In genomic region chr16:38632147-38632546, GRCm38 (mm10) we compare ENCODE assay signal across 8 mouse cellular contexts.
DNase-seq lines count a peak whose midpoint lies in the region; ATAC-seq and TF ChIP-seq lines count a peak whose summit lies in the region.

No protein-coding gene starts in this region.

- no peaks in the 10 kb centered on the region for H3K4me1 ChIP-seq in intestine, postnatal 0 days (replicated peaks; ENCODE audit: control insufficient read depth, insufficient read depth, low read length)
- no peaks in the 10 kb centered on the region for H3K4me1 ChIP-seq in intestine, embryonic 15.5 days (replicated peaks)
- H3K4me1 ChIP-seq in ES-E14 (ENCODE audit: control insufficient read depth in 2 of 2, insufficient read depth in 2 of 2, low read length in 2 of 2, poor library complexity in 1 of 2), result peaks cover 0 to 5% of the 10 kb centered on the region in 2 experiments; a peak in 1 of 4 replicates

- H3K4me2 ChIP-seq in intestine, postnatal 0 days (replicated peaks; ENCODE audit: low read depth), result no peak overlapping the region
- H3K4me2 ChIP-seq in intestine, embryonic 15.5 days (replicated peaks), result no peak overlapping the region

- H3K9ac ChIP-seq in intestine, postnatal 0 days (ENCODE audit: low read depth, low read length), result no peak overlapping the region
- no peak overlapping the region for H3K9ac ChIP-seq in intestine, embryonic 15.5 days
- H3K9ac ChIP-seq in ES-E14 (ENCODE audit: insufficient read depth, low read depth, low read length, poor library complexity, severe bottlenecking), result no peak overlapping the region

- in situ Hi-C loops in ES-E14 (cut with MboI; ENCODE audit: low sequenced_read_pairs in 2 of 2, unreplicated experiment in 2 of 2), result loop anchor here in 1 of 2 experiments (25.0 kb wide), 1 partner anchor 180 kb away; the partner anchor contains the start of gene Upk1b

- TF ChIP-seq CTCF in intestine, postnatal 0 days (IDR thresholded peaks at IDR 0.05; ENCODE audit: low read depth), result peak; percentile 81
- TF ChIP-seq CTCF in left cerebral cortex, adult 2 months (IDR thresholded peaks at IDR 0.05), result peak; percentile 78

- 62% methylated on average over 6 of the region's 6 CpGs for WGBS in intestine, postnatal 0 days
- 62% methylated on average over 6 of the region's 6 CpGs for WGBS in intestine, embryonic 15.5 days

- ATAC-seq in intestine, postnatal 0 days, result no peak
- no peak for ATAC-seq in intestine, embryonic 15.5 days
- ATAC-seq in common myeloid progenitor, adult 5-6 weeks (replicated peaks; ENCODE audit: low read depth, poor library complexity, severe bottlenecking), result peak; percentile 90

- no peak overlapping the region for H3K27ac ChIP-seq in intestine, postnatal 0 days (ENCODE audit: low read depth, low read length)
- H3K27ac ChIP-seq in intestine, embryonic 15.5 days, result no peak overlapping the region
- H3K27ac ChIP-seq in ES-E14 (ENCODE audit: insufficient read depth, low read depth, low read length, poor library complexity, severe bottlenecking), result no peak overlapping the region
- no peak overlapping the region for H3K27ac ChIP-seq in left cerebral cortex, adult 2 months

- no peaks in the 10 kb centered on the region for H3K27me3 ChIP-seq in intestine, postnatal 0 days (replicated peaks; ENCODE audit: control insufficient read depth, insufficient read depth, low read length)
- no peaks in the 10 kb centered on the region for H3K27me3 ChIP-seq in intestine, embryonic 15.5 days (replicated peaks)

- H3K4me3 ChIP-seq in intestine, postnatal 0 days (ENCODE audit: low read depth, low read length), result no peak overlapping the region
- H3K4me3 ChIP-seq in intestine, embryonic 15.5 days (replicated peaks), result no peak overlapping the region
- H3K4me3 ChIP-seq in ES-E14 (ENCODE audit: insufficient read depth in 1 of 2, low read depth in 1 of 2, low read length in 2 of 2, poor library complexity in 1 of 2, severe bottlenecking in 1 of 2), result no peak overlapping the region
- H3K4me3 ChIP-seq in left cerebral cortex, adult 2 months, result no peak overlapping the region

- no peaks in the 10 kb centered on the region for H3K9me3 ChIP-seq in intestine, postnatal 0 days (ENCODE audit: control insufficient read depth)
- no peaks in the 10 kb centered on the region for H3K9me3 ChIP-seq in intestine, embryonic 15.5 days
- no peaks in the 10 kb centered on the region for H3K9me3 ChIP-seq in ES-E14 (ENCODE audit: control insufficient read depth, insufficient read depth, low read depth, low read length)

- no peaks in the 10 kb centered on the region; the same call in 1 of the 2 replicates for H3K36me3 ChIP-seq in intestine, postnatal 0 days (ENCODE audit: control insufficient read depth, insufficient read depth)
- no peaks in the 10 kb centered on the region for H3K36me3 ChIP-seq in intestine, embryonic 15.5 days
- H3K36me3 ChIP-seq in ES-E14 (ENCODE audit: control insufficient read depth, insufficient read depth, low read length, poor library complexity, severe bottlenecking), result no peaks in the 10 kb centered on the region

- no peak for DNase-seq in ES-E14 (ENCODE audit: low read depth, low spot score)
- DNase-seq in heart, postnatal 10 days, result peak; percentile 73 to 81
- peak; percentile 34 to 54 for DNase-seq in left cerebral cortex, adult 2 months (ENCODE audit: extremely low spot score in 1 of 2, low spot score in 2 of 2)
- peak; percentile 23 to 47 for DNase-seq in natural killer cell, adult 2 months (ENCODE audit: low spot score in 2 of 2)
- DNase-seq in thymus, postnatal 25 days, result peak; percentile 83

- intact Hi-C loops in heart, postnatal 10 days (cut with DNase I), result loop anchor here (10.0 kb wide), 1 partner anchor 73 kb away; no protein-coding TSS in a partner anchor
- intact Hi-C loops in left cerebral cortex, adult 2 months (cut with DNase I), result loop anchor here (5.0 kb wide), 1 partner anchor 180 kb away; no protein-coding TSS in a partner anchor

TF ChIP-seq in ES-E14, 5 proteins besides CTCF, POLR2A, EP300 and RAD21:
- TF ChIP-seq MAFK (IDR thresholded peaks at IDR 0.05; ENCODE audit: insufficient read depth, low read depth, low read length) (no peak), ZC3H11A (IDR thresholded peaks at IDR 0.05; ENCODE audit: borderline replicate concordance, low read depth, low read length) (0 out of 2 replicates have a peak, but pooled peaks have one; percentile 25), HCFC1 (IDR thresholded peaks at IDR 0.05; ENCODE audit: borderline replicate concordance, insufficient read depth, low read length) (no peak), ZNF384 (IDR thresholded peaks at IDR 0.05; ENCODE audit: low read depth, low read length) (no peak)
